Mouse (Mus musculus) midbrain, embryonic 12.5 days (tissue): ENCODE measurements around the gene Ly6g5c. TPM values are rescaled to one million over a fixed set of nuclear protein-coding genes. Genes with fewer than 3 reads are reported as not detected.

Experiments
- ATAC-seq: fragments of 200-750 bp; cut with Nextera tagmentation; 2 replicates; pipeline ENCODE4 v1.8.0; 2017; ENCODE audit warnings: low read depth, moderate TSS enrichment, moderate library complexity; ENCODE audit not compliant: low FRiP score
- H3K27ac ChIP-seq: fragments of 300-500 bp; sonication (generic); replicated peaks from 2 replicates; pipeline ENCODE4 v1.5.1; 2016; ENCODE audit warnings: mild to moderate bottlenecking
- H3K27me3 ChIP-seq: fragments of 300-500 bp; sonication (generic); 2 replicates; pipeline ENCODE4 v1.6.1; 2016; ENCODE audit warnings: mild to moderate bottlenecking
- H3K36me3 ChIP-seq: fragments of 300-500 bp; sonication (generic); 2 replicates; pipeline ENCODE4 v1.6.1; 2016
- H3K4me1 ChIP-seq: fragments of 300-500 bp; sonication (generic); 2 replicates; pipeline ENCODE4 v1.6.1; 2016
- H3K4me2 ChIP-seq: fragments of 300-500 bp; sonication (generic); replicated peaks from 2 replicates; pipeline ENCODE4 v1.6.1; 2016; ENCODE audit warnings: mild to moderate bottlenecking, moderate library complexity
- H3K4me3 ChIP-seq: fragments of 300-500 bp; sonication (generic); 2 replicates; pipeline ENCODE4 v1.5.1; 2016; ENCODE audit warnings: mild to moderate bottlenecking
- H3K9ac ChIP-seq: fragments of 300-500 bp; sonication (generic); replicated peaks from 2 replicates; pipeline ENCODE4 v1.6.1; 2016; ENCODE audit warnings: mild to moderate bottlenecking, moderate library complexity
- H3K9me3 ChIP-seq: fragments of 300-500 bp; sonication (generic); 2 replicates; pipeline ENCODE4 v1.6.1; 2016; ENCODE audit warnings: mild to moderate bottlenecking
- WGBS: fragments of 180-500 bp; shearing (Covaris S2); methylation state at CpG from one replicate; pipeline ENCODE4 v1.1.7; 2016; 5-methylcytosine and 5-hydroxymethylcytosine counted together
- polyA plus RNA-seq: library from polyadenylated mRNA; unstranded; fragments of >200 nt; fragmentation: Nextera tagmentation; extraction: Ambion mirVana; gene quantifications from 2 replicates; pipeline ENCODE4 v1.2.1, GENCODE M21; 2016

Gene Ly6g5c
- polyA plus RNA-seq, 1 experiment from 2014 or later = not detected

DNA sequence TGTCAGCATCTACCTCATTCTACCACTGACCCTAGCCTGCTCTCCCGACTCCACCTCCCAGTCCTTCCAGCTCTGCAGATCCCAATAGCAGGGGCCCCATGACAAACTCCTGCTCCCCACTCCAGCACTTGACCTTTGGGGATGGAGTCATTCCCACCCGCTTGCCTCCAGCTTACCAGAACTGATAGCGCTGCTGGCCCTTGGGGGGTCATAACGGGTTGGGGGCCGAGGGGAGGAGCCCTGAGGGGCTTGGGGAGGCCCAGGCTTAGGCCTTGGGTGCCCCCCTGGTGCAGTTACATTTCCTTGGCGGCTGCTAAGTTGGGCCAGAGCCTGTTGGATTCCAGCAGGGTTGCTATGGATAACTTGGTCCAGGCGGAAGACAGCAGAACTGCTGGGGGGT is 46.5 kb downstream of the Ly6g5c start:
- H3K27ac ChIP-seq = no peak overlapping the region
- no peak overlapping the region for H3K4me2 ChIP-seq
- peaks cover 98% of the 10 kb centered on the region for H3K36me3 ChIP-seq
- H3K4me3 ChIP-seq = no peak overlapping the region
- no peaks in the 10 kb centered on the region; the same call in 1 of the 2 replicates for H3K4me1 ChIP-seq
- no peaks in the 10 kb centered on the region for H3K27me3 ChIP-seq
- no peak for ATAC-seq
- no peak overlapping the region for H3K9ac ChIP-seq
- WGBS = 81% methylated on average over 7 of the region's 7 CpGs
- H3K9me3 ChIP-seq = no peaks in the 10 kb centered on the region

DNA sequence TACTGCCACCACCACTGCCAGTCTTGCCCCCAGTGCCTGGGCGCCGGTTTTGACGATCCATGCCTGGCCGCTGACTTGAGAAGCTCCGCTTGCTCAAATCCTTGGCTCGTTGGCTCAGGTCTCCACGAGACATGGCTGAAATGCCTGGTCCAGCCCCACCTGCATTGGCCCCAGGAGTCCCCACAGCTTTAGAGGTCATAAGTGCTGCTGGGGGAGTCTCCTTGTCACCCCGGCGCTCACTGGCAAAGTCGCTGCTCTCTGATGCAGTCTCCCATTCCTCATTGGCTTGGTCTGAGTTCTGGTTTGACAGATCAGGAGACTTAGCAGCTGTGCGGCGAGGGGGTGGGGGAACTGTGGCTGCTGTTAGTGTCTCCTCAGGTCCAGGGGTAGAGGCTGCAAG is 47.4 kb downstream of the Ly6g5c start:
- H3K36me3 ChIP-seq = peaks cover 98% of the 10 kb centered on the region
- no peak overlapping the region for H3K4me2 ChIP-seq
- H3K9me3 ChIP-seq = no peaks in the 10 kb centered on the region
- peak overlapping the region; percentile 34; the same call in 1 of the 2 replicates for H3K9ac ChIP-seq
- no peaks in the 10 kb centered on the region; the same call in 1 of the 2 replicates for H3K4me1 ChIP-seq
- no peak for ATAC-seq
- no peaks in the 10 kb centered on the region for H3K27me3 ChIP-seq
- H3K4me3 ChIP-seq = no peak overlapping the region
- H3K27ac ChIP-seq = no peak overlapping the region
- 93% methylated on average over 12 of the region's 12 CpGs for WGBS

DNA sequence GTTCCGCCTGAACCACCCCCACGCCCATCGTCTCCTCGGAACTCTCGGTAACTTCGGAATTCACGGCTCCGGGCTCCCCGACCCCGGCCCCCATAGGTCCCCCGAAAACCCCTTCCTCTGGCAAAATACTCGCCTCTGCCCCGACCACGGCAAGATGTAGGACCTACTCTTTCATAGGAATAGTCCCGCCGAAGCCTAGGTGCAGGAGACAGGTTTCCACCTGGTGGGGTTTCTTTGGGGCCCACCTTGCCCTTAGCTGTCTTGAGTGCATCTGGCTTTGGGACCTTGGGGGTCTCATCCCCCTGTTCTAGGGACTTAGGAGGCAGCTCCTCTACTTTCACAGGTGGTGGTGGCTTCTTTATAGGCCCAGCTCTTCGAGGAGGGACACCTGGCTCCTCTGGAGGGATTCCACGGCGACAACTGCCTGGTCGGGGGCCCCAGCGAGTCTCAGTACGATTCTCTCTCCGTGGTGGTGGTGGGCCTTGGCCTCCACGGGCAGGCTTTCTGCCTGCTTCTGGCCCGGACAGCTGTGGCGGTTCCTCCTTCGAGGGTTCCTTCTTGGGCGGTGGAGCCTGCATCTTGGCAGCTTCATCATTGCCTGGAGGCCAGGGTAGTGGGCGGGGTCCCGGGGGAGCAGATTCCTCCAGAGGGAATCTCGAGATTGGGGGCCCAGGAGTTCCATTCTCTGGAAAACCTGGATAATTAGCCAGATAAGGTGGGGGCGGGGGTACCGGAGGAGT is 48.6 kb downstream of the Ly6g5c start:
- Histone ChIP-seq H3K9me3 (no peaks in the 10 kb centered on the region), H3K9ac (no peak overlapping the region), H3K4me3 (no peak overlapping the region), H3K27ac (no peak overlapping the region), H3K36me3 (peaks cover 100% of the 10 kb centered on the region), H3K4me2 (no peak overlapping the region), H3K27me3 (no peaks in the 10 kb centered on the region), H3K4me1 (peaks cover under 1% of the 10 kb centered on the region; the same call in 1 of the 2 replicates)
- ATAC-seq = no peak
- WGBS = 93% methylated on average over 33 of the region's 33 CpGs

DNA sequence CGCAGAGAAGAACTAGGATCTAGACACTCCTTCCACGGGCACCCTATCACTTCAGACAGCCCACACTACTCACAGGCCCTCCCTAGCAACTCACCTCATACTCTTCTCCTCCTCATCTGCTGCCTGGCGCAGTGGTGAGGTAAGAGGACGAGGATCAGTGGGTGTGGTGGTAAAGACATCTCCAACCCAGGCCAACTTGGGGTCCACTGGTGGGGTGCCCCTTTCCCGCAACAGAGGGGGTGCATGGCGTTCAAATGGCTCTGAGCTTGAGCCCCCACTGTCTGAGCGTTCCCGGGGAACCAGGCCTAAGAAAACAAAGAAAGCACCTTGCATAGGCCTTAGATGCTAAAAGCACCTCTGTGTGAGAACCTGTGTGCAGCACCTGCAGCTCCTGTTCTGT is 49.2 kb downstream of the Ly6g5c start:
- no peak for ATAC-seq
- Histone ChIP-seq H3K4me1 (peaks cover 6% of the 10 kb centered on the region), H3K9me3 (no peaks in the 10 kb centered on the region), H3K36me3 (peaks cover 100% of the 10 kb centered on the region), H3K27me3 (no peaks in the 10 kb centered on the region), H3K4me2 (no peak overlapping the region), H3K9ac (no peak overlapping the region), H3K27ac (no peak overlapping the region), H3K4me3 (no peak overlapping the region)
- WGBS = 95% methylated on average over 8 of the region's 8 CpGs

DNA sequence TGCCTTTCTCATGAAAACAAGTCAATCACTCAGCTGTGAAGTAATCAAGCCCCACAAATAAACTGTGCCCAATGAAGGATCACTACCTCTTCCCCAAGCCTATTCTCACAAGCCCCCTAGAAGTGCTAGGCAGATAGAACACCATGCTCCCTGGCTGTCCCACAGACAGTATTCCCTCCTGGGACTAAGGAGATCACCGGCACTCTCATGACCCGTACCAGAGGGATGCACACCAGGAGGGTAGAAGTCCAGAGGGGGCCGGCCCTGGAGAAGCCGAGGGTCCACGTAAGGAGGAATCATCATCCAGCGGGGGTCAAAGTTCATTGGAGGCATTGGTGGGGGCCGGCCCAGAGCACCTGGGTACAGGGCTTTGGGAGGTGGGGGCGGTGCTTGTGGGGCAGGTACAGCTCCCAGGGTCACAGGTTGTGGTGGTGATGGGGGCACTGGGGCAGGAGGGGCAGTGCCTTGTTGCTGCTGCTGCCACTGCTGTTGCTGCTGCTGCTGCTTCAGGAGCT is 49.6 kb downstream of the Ly6g5c start:
- no peak overlapping the region for H3K4me3 ChIP-seq
- no peak overlapping the region for H3K27ac ChIP-seq
- H3K9ac ChIP-seq = no peak overlapping the region
- H3K9me3 ChIP-seq = no peaks in the 10 kb centered on the region
- H3K36me3 ChIP-seq = peaks cover 95% of the 10 kb centered on the region
- H3K27me3 ChIP-seq = no peaks in the 10 kb centered on the region
- no peak for ATAC-seq
- H3K4me1 ChIP-seq = peaks cover 11% of the 10 kb centered on the region
- 91% methylated on average over 8 of the region's 8 CpGs for WGBS
- no peak overlapping the region for H3K4me2 ChIP-seq

GRCm38 (mm10) chr17:35158850-35159593 is 50.9 kb downstream of the Ly6g5c start:
- Histone ChIP-seq H3K9ac (no peak overlapping the region), H3K4me3 (no peak overlapping the region), H3K4me2 (no peak overlapping the region), H3K36me3 (peaks cover 82% of the 10 kb centered on the region), H3K4me1 (peaks cover 18% of the 10 kb centered on the region), H3K9me3 (no peaks in the 10 kb centered on the region), H3K27me3 (no peaks in the 10 kb centered on the region), H3K27ac (no peak overlapping the region)
- no peak for ATAC-seq
- 92% methylated on average over 16 of the region's 16 CpGs for WGBS

DNA sequence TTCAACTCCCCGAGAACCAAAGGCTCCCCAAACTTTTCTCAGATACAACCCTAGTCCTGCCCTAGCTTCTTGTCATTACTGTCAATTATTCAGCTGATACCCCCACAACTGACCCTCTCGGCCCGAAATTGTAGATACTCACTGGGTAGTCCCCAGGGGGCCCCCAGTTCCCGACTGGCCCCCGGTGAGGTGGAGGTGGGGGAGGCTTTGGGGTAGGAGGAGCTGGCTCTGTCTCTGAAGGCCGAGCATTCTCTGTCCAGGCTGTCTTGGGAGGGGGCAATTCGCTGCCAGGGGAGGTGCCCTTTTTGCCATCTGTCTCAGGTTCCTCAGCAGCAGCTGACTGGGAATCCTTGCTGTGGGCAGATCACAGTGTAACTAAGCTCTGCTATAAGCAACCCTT is 51.6 kb downstream of the Ly6g5c start:
- WGBS = 91% methylated on average over 7 of the region's 7 CpGs
- H3K36me3 ChIP-seq = peaks cover 76% of the 10 kb centered on the region
- no peak overlapping the region for H3K27ac ChIP-seq
- H3K4me1 ChIP-seq = peaks cover 18% of the 10 kb centered on the region
- no peaks in the 10 kb centered on the region for H3K27me3 ChIP-seq
- no peak overlapping the region for H3K4me3 ChIP-seq
- no peak overlapping the region for H3K4me2 ChIP-seq
- no peak overlapping the region for H3K9ac ChIP-seq
- H3K9me3 ChIP-seq = no peaks in the 10 kb centered on the region
- no peak for ATAC-seq

DNA sequence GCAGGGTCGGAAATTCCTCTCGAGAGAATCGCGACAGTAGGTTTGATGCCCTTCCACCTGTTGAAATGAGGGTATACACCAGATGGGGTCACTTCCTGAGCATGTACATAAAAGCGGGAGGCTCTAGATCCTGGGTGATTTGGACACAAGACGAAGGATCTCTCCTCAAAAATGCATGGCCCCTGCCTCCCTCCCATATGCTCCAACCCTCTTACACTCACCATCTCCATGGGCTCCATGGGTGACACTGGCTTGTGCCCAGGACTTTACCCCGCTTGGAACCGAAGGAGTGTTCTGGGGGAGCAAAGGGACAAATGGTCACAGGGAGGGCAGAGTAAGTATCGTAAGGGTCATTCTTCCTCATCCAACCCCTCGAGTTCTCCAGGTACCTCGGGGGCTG is 53.3 kb downstream of the Ly6g5c start:
- ATAC-seq = no peak
- H3K4me2 ChIP-seq = no peak overlapping the region
- no peak overlapping the region for H3K27ac ChIP-seq
- peak overlapping the region; percentile 99; the same call in 1 of the 2 replicates for H3K4me3 ChIP-seq
- H3K9ac ChIP-seq = no peak overlapping the region
- H3K9me3 ChIP-seq = no peaks in the 10 kb centered on the region
- no peaks in the 10 kb centered on the region for H3K27me3 ChIP-seq
- H3K4me1 ChIP-seq = peaks cover 26% of the 10 kb centered on the region
- WGBS = 89% methylated on average over 11 of the region's 11 CpGs
- peaks cover 58% of the 10 kb centered on the region for H3K36me3 ChIP-seq

Other genes starting within 250 kb of the Ly6g5c start
- 3.3 and 3.5 TPM in 2 replicates for gene Cfb, start 245.8 kb upstream of the Ly6g5c start, polyA plus RNA-seq
- 11.4 and 15.1 TPM in 2 replicates for gene Zbtb12, start 228.8 kb upstream of the Ly6g5c start, polyA plus RNA-seq
- not detected in 2 replicates for gene Gm20547, start 226.2 kb upstream of the Ly6g5c start, polyA plus RNA-seq
- gene C2, start 210.0 kb upstream of the Ly6g5c start, polyA plus RNA-seq = 0.86 and 2.1 TPM in 2 replicates
- 113 and 120 TPM in 2 replicates for gene Ehmt2, start 209.8 kb upstream of the Ly6g5c start, polyA plus RNA-seq
- gene Slc44a4, start 193.8 kb upstream of the Ly6g5c start, polyA plus RNA-seq = 0.08 and 0.13 TPM in 2 replicates
- gene Neu1, start 177.0 kb upstream of the Ly6g5c start, polyA plus RNA-seq = 20.4 and 20.7 TPM in 2 replicates
- 0.22 TPM in 1 of 2 replicates, not detected in the other for gene Hspa1b, start 149.0 kb upstream of the Ly6g5c start, polyA plus RNA-seq
- not detected in 2 replicates for gene Gm20481, start 138.4 kb upstream of the Ly6g5c start, polyA plus RNA-seq
- gene Hspa1a, start 136.1 kb upstream of the Ly6g5c start, polyA plus RNA-seq = 2.3 and 2.8 TPM in 2 replicates
- 1.1 and 1.7 TPM in 2 replicates for gene Hspa1l, start 135.6 kb upstream of the Ly6g5c start, polyA plus RNA-seq
- 188 and 202 TPM in 2 replicates for gene Lsm2, start 126.4 kb upstream of the Ly6g5c start, polyA plus RNA-seq
- gene Vars, start 107.3 kb upstream of the Ly6g5c start, polyA plus RNA-seq = 139 and 142 TPM in 2 replicates
- gene Vwa7, start 91.7 kb upstream of the Ly6g5c start, polyA plus RNA-seq = 0.14 and 0.23 TPM in 2 replicates
- gene Sapcd1, start 80.3 kb upstream of the Ly6g5c start, polyA plus RNA-seq = 5.2 and 6.8 TPM in 2 replicates
- gene Msh5, start 61.5 kb upstream of the Ly6g5c start, polyA plus RNA-seq = 6.9 and 7.6 TPM in 2 replicates
- 145 and 165 TPM in 2 replicates for gene Clic1, start 58.3 kb upstream of the Ly6g5c start, polyA plus RNA-seq
- 595 and 615 TPM in 2 replicates for gene Ddah2, start 49.2 kb upstream of the Ly6g5c start, polyA plus RNA-seq
- not detected in 2 replicates for gene Ly6g6c, start 42.9 kb upstream of the Ly6g5c start, polyA plus RNA-seq
- 0.52 and 0.93 TPM in 2 replicates for gene Mpig6b, start 42.1 kb upstream of the Ly6g5c start, polyA plus RNA-seq
- 0.24 TPM in 1 of 2 replicates, not detected in the other for gene Ly6g6e, start 31.4 kb upstream of the Ly6g5c start, polyA plus RNA-seq
- 1.1 and 1.7 TPM in 2 replicates for gene Ly6g6d, start 30.2 kb upstream of the Ly6g5c start, polyA plus RNA-seq
- gene Ly6g6f, start 22.7 kb upstream of the Ly6g5c start, polyA plus RNA-seq = 0.47 TPM in 2 replicates
- 69.0 and 72.3 TPM in 2 replicates for gene Abhd16a, start 19.0 kb upstream of the Ly6g5c start, polyA plus RNA-seq
- gene Ly6g5b, start 7.1 kb downstream of the Ly6g5c start, polyA plus RNA-seq = 1.0 and 1.5 TPM in 2 replicates
- 22.2 and 26.4 TPM in 2 replicates for gene Gpank1, start 13.2 kb downstream of the Ly6g5c start, polyA plus RNA-seq
- 279 TPM in 2 replicates for gene Csnk2b, start 13.8 kb downstream of the Ly6g5c start, polyA plus RNA-seq
- 8.0 and 9.1 TPM in 2 replicates for gene D17H6S53E, start 18.1 kb downstream of the Ly6g5c start, polyA plus RNA-seq
- gene Apom, start 23.8 kb downstream of the Ly6g5c start, polyA plus RNA-seq = 0.65 and 1.5 TPM in 2 replicates
- gene Bag6, start 26.9 kb downstream of the Ly6g5c start, polyA plus RNA-seq = 84.0 and 95.3 TPM in 2 replicates
- gene Prrc2a, start 56.6 kb downstream of the Ly6g5c start, polyA plus RNA-seq = 236 and 239 TPM in 2 replicates
- 7.7 and 8.2 TPM in 2 replicates for gene Aif1, start 67.8 kb downstream of the Ly6g5c start, polyA plus RNA-seq
- 4.7 and 9.9 TPM in 2 replicates for gene Lst1, start 80.2 kb downstream of the Ly6g5c start, polyA plus RNA-seq
- gene Ltb, start 86.2 kb downstream of the Ly6g5c start, polyA plus RNA-seq = 0.48 and 0.62 TPM in 2 replicates
- gene Tnf, start 93.7 kb downstream of the Ly6g5c start, polyA plus RNA-seq = not detected in 2 replicates
- not detected in 2 replicates for gene Lta, start 97.1 kb downstream of the Ly6g5c start, polyA plus RNA-seq
- gene Gm16181, start 112.6 kb downstream of the Ly6g5c start, polyA plus RNA-seq = 0.38 TPM in 1 of 2 replicates, not detected in the other
- gene Atp6v1g2, start 125.4 kb downstream of the Ly6g5c start, polyA plus RNA-seq = 18.8 and 19.6 TPM in 2 replicates
- 10.9 and 11.4 TPM in 2 replicates for gene Nfkbil1, start 127.5 kb downstream of the Ly6g5c start, polyA plus RNA-seq
- gene Ddx39b, start 133.5 kb downstream of the Ly6g5c start, polyA plus RNA-seq = 565 and 579 TPM in 2 replicates
- 45.5 and 47.8 TPM in 2 replicates for gene H2-D1, start 154.5 kb downstream of the Ly6g5c start, polyA plus RNA-seq
- 0.08 and 0.17 TPM in 2 replicates for gene H2-Q1, start 212.1 kb downstream of the Ly6g5c start, polyA plus RNA-seq
- gene H2-Q2, start 234.0 kb downstream of the Ly6g5c start, polyA plus RNA-seq = 0.15 and 0.20 TPM in 2 replicates